In the genomic region with DNA sequence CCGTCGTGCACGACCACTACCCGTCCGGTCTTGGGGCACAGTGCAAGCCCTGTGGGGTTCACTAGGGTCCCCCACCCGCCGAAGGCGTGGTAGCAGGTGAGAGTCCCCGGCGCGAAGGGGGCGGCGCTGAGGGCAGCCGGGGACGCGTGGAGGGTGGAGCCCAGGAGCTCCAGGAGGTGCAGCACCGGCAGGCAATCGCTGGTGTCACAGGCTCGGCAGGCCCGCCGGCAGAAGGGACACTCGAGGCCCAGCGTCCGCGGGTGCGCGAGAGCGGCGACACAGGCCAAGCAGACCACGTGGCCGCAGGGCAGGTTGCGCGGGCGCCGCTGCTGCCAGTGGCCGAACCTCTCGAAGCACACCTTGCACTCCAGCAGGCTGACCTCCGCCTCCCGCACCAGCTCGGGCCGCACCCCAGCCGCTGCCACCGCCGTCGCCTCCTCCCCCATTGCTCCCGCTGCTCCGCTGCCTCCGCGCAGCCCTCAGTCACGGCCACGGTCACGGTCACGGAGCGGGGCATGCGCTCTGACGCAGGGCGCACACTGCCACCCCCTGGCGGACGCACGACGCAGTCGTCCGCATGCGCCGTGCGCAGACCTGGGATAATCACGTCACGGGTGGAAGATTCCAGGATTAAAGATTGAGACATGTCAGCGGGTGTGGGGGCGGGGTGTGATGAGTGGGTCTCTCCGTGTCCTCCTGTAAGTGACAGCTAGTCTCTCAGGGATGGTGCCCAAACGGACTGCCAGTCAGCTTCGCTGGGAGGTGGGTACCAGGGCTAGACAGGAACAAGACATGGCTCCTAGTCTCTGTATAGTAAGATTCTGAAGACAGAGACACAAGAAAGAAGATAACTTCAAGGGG, we compare ENCODE assay signal across 8 mouse cellular contexts. TPM values are rescaled to one million over a fixed set of nuclear protein-coding genes. Genes with fewer than 3 reads are reported as not detected.
DNase-seq lines count a peak whose midpoint lies in the region; ATAC-seq lines count a peak whose summit lies in the region.

A gene (minus strand): TSS at position 517 of the 861 bp plus-strand sequence.

- peak; percentile 93 for ATAC-seq in hindbrain, embryonic 15.5 days (ENCODE audit: low FRiP score, low read depth)

- H3K4me3 ChIP-seq in hindbrain, embryonic 15.5 days = peak within 1 kb of the TSS; percentile 58

- H3K4me1 ChIP-seq in hindbrain, embryonic 15.5 days (replicated peaks) = peaks cover 9% of the 10 kb centered on the region

- no peak within 1 kb of the TSS for H3K27ac ChIP-seq in hindbrain, embryonic 15.5 days (replicated peaks)

- 3% methylated on average over 58 of the region's 73 CpGs for whole genome bisulfite sequencing in hindbrain, embryonic 15.5 days

- H3K4me2 ChIP-seq in hindbrain, embryonic 15.5 days = peak within 1 kb of the TSS; percentile 95

- no peaks in the 10 kb centered on the region for H3K27me3 ChIP-seq in hindbrain, embryonic 15.5 days

- DNase-seq in R1 (ENCODE audit: low read depth, low spot score) = peak; percentile 73
- DNase-seq in cerebellum, postnatal 4 days (ENCODE audit: low spot score in 2 of 2) = peak; percentile 68 to 81
- peak; percentile 71 for DNase-seq in gastrocnemius, adult 18-20 months (ENCODE audit: low spot score)
- DNase-seq in layer of hippocampus, postnatal 36 days = peak; percentile 85 to 86
- DNase-seq in lung, postnatal 14 days = peak; percentile 80
- peak; percentile 78 for DNase-seq in ovary, postnatal 36 days (ENCODE audit: low spot score)
- DNase-seq in thymus, postnatal 10 days (ENCODE audit: low spot score in 2 of 2) = peak; percentile 38 to 72

- H3K9ac ChIP-seq in hindbrain, embryonic 15.5 days = peak within 1 kb of the TSS; percentile 56

- H3K36me3 ChIP-seq in hindbrain, embryonic 15.5 days = no peaks in the 10 kb centered on the region

- H3K9me3 ChIP-seq in hindbrain, embryonic 15.5 days = peaks cover 7% of the 10 kb centered on the region; the same call in 1 of the 2 replicates

RNA-seq across cellular contexts. Expression of the gene that starts here (rescaled TPM):
- total RNA-seq in gastrocnemius, adult 18-20 months (2021) = 1 to 10 TPM; 5.1 to 5.2 TPM
- polyA plus RNA-seq in hindbrain, embryonic 15.5 days (2015; fragmentation: Nextera tagmentation; extraction: Ambion mirVana) = 16.2 and 18.5 TPM in 2 replicates
- total RNA-seq in layer of hippocampus, postnatal 36 days (2021) = 10 to 100 TPM; 18.9 to 19.5 TPM
